Mouse (Mus musculus): ENCODE measurements around the gene Adh6b. TPM values are rescaled to one million over a fixed set of nuclear protein-coding genes. Genes with fewer than 3 reads are reported as not detected.

Gene Adh6b
- polyA plus RNA-seq, 1 experiment from 2014 or later: 0.75 TPM

DNA sequence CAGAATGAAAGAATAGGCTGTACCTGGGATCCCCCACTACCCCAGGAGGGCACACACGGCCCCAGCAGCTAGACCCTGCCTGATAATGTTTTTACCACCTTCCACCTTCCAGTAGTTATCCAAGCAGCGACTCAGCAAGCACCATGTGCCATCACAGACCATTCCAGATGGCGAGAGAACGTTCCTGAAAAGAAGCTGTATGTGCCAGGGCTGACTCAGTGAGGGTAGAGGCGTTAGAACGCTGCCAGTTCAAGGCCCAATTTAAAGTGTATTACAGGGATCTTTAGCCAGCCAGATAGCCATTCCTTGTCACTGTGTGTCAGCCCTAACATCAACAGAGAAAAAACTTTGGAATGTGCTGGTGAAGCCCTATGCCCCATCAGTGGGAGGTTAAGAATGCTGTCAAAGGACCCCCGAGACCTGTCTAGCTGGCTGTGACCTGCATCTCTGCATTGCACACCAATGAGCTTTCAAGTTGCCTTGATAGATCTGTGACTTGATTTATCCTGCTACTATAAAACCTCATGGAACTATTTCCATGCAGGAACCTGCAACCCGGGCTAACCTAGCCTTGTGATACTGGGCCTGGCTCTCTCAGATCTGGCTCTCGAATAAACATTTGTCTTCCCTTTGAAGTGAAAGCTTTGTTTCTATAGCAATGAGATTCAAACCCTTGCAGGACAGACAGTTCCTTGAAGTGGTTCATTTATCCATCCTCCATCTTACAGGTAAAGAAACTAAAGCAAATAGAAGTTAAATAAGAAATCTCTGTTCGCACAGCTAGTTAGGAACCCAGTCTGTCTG, 35.9 kb upstream of the Adh6b start:
- Histone ChIP-seq H3K4me1 (replicated peaks; ENCODE audit: insufficient read depth, low read length) (peaks cover 15% of the 10 kb centered on the region), H3K36me3 (ENCODE audit: insufficient read depth, low read length) (no peaks in the 10 kb centered on the region), H3K4me3 (replicated peaks; ENCODE audit: low read depth, low read length) (no peak overlapping the region), H3K9me3 (replicated peaks; ENCODE audit: low read length) (no peaks in the 10 kb centered on the region), H3K27me3 (ENCODE audit: insufficient read depth, low read length) (no peaks in the 10 kb centered on the region), H3K4me2 (ENCODE audit: low read length) (no peak overlapping the region), H3K9ac (ENCODE audit: low read depth, low read length) (no peak overlapping the region), H3K27ac (peak overlapping the region; percentile 19; the same call in 1 of the 2 replicates)
- DNase-seq (ENCODE audit: low spot score) (no peak), ATAC-seq (replicated peaks; ENCODE audit: low FRiP score, low read depth) (no peak)
- WGBS: 57% methylated on average over 10 of the region's 10 CpGs
- no peak for TF ChIP-seq CTCF (IDR thresholded peaks at IDR 0.05; ENCODE audit: low read depth)

DNA sequence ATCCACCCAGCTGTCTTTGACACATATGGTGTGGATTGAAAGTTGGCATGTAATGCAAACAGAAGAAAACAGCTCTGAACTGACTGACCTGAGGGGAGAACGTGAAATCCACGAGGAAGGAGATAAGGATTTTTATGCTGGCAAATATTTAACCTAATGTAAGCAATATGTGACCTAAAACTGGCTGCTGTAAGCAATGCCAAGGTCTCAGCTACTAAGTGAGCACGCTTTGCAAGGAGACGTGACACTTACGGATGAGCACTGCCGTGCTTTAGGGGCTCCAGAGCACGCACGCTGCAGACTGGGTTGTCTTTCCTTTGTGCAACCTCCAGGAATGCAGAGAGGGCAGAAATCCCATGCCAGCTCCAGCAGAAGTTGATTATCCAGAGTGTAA, 35.3 kb upstream of the Adh6b start:
- Histone ChIP-seq H3K4me3 (replicated peaks; ENCODE audit: low read depth, low read length) (no peak overlapping the region), H3K36me3 (ENCODE audit: insufficient read depth, low read length) (no peaks in the 10 kb centered on the region), H3K27ac (no peak overlapping the region), H3K9ac (ENCODE audit: low read depth, low read length) (no peak overlapping the region), H3K9me3 (replicated peaks; ENCODE audit: low read length) (no peaks in the 10 kb centered on the region), H3K4me1 (replicated peaks; ENCODE audit: insufficient read depth, low read length) (peaks cover 15% of the 10 kb centered on the region), H3K4me2 (ENCODE audit: low read length) (peak overlapping the region; percentile 27; the same call in 1 of the 2 replicates), H3K27me3 (ENCODE audit: insufficient read depth, low read length) (no peaks in the 10 kb centered on the region)
- TF ChIP-seq CTCF (IDR thresholded peaks at IDR 0.05; ENCODE audit: low read depth): no peak
- 34% methylated on average over 8 of the region's 8 CpGs for WGBS
- ATAC-seq (replicated peaks; ENCODE audit: low FRiP score, low read depth) (no peak), DNase-seq (ENCODE audit: low spot score) (peak; percentile 9)

DNA sequence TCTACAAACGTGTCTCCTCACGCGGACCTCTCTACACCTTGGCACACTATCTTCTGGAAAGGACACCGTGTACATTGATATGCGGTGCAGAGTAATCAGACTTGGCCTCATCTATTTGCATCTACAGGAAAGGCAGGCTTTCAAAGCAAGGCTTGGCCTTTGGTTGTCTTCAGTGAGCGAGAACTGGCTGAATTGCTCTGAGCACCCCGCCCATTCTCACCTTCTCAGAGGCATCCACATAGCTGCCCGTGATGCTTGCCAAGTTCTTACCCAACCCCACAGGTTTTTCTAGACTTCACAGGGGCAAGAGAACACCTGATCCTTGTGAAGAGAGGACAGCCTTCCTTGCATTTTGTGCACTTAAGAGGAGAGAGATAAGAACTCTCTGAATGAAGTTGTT, 31.7 kb upstream of the Adh6b start:
- no peak overlapping the region for H3K9ac ChIP-seq (ENCODE audit: low read depth, low read length)
- no peak for DNase-seq (ENCODE audit: low spot score)
- 86% methylated on average over 8 of the region's 8 CpGs for WGBS
- no peaks in the 10 kb centered on the region for H3K27me3 ChIP-seq (ENCODE audit: insufficient read depth, low read length)
- H3K36me3 ChIP-seq (ENCODE audit: insufficient read depth, low read length): no peaks in the 10 kb centered on the region
- H3K9me3 ChIP-seq (replicated peaks; ENCODE audit: low read length): no peaks in the 10 kb centered on the region
- no peak overlapping the region for H3K4me2 ChIP-seq (ENCODE audit: low read length)
- no peak for ATAC-seq (replicated peaks; ENCODE audit: low FRiP score, low read depth)
- no peak for TF ChIP-seq CTCF (IDR thresholded peaks at IDR 0.05; ENCODE audit: low read depth)
- 0 out of 2 replicates have a peak, but pooled peaks cover 3% of the 10 kb centered on the region for H3K4me1 ChIP-seq (replicated peaks; ENCODE audit: insufficient read depth, low read length)
- H3K4me3 ChIP-seq (replicated peaks; ENCODE audit: low read depth, low read length): no peak overlapping the region
- no peak overlapping the region for H3K27ac ChIP-seq

DNA sequence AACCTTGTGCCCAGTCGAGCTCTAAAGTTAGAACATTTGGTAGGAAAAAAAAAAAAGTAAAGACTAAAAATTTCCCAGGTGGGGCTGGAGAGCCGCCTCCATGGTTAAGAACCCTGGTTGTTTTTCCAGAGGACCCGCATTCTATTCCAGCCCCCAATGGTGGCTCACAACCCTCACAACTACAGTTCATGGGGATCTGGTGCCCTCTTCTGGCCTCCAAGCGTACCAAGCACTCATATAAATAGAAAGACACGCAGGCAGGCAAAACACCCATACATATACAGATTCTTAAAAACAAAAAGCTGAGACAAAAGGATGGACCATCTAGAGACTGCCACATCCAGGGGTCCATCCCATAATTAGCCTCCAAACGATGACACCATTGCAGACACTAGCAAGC, 30.6 kb upstream of the Adh6b start:
- DNase-seq (ENCODE audit: low spot score) (no peak), ATAC-seq (replicated peaks; ENCODE audit: low FRiP score, low read depth) (no peak)
- Histone ChIP-seq H3K27ac (no peak overlapping the region), H3K4me1 (replicated peaks; ENCODE audit: insufficient read depth, low read length) (0 out of 2 replicates have a peak, but pooled peaks cover under 1% of the 10 kb centered on the region), H3K9ac (ENCODE audit: low read depth, low read length) (no peak overlapping the region), H3K4me3 (replicated peaks; ENCODE audit: low read depth, low read length) (no peak overlapping the region), H3K4me2 (ENCODE audit: low read length) (no peak overlapping the region), H3K27me3 (ENCODE audit: insufficient read depth, low read length) (no peaks in the 10 kb centered on the region), H3K36me3 (ENCODE audit: insufficient read depth, low read length) (no peaks in the 10 kb centered on the region), H3K9me3 (replicated peaks; ENCODE audit: low read length) (no peaks in the 10 kb centered on the region)
- 94% methylated on average over 6 of the region's 6 CpGs for WGBS
- TF ChIP-seq CTCF (IDR thresholded peaks at IDR 0.05; ENCODE audit: low read depth): peak; percentile 61

DNA sequence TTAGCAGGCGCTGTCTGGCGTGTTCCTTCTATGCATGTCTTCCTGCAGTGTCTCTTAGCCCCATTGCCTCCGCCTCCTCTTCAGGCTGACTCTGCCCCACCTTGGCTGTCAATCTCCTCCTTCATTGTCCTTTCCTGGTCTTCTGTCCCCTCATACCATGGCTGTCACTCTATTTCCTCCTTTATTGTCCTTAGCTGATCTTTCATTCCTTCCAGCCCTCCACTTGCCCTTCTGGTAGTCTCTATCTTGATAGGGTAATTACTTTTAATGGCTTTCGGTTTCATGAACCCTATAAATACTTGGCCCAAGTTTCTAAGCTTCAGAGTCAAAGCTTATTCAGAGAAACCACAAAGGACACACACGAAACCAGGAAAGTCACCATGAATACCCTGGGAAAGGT, 28.6 kb upstream of the Adh6b start, which contains the start of gene Adh6a:
TSS of gene Adh6a (plus strand) at position 322 of the 400 bp plus-strand sequence.
- no peak for TF ChIP-seq CTCF (IDR thresholded peaks at IDR 0.05; ENCODE audit: low read depth)
- Histone ChIP-seq H3K27me3 (ENCODE audit: insufficient read depth, low read length) (no peaks in the 10 kb centered on the region), H3K9ac (ENCODE audit: low read depth, low read length) (no peak within 1 kb of the TSS), H3K4me3 (replicated peaks; ENCODE audit: low read depth, low read length) (no peak within 1 kb of the TSS), H3K27ac (no peak within 1 kb of the TSS), H3K9me3 (replicated peaks; ENCODE audit: low read length) (no peaks in the 10 kb centered on the region), H3K36me3 (ENCODE audit: insufficient read depth, low read length) (no peaks in the 10 kb centered on the region), H3K4me1 (replicated peaks; ENCODE audit: insufficient read depth, low read length) (no peaks in the 10 kb centered on the region), H3K4me2 (ENCODE audit: low read length) (no peak within 1 kb of the TSS)
- ATAC-seq (replicated peaks; ENCODE audit: low FRiP score, low read depth): no peak
- DNase-seq (ENCODE audit: low spot score): no peak
- WGBS: 80% methylated on average over 5 of the region's 5 CpGs

DNA sequence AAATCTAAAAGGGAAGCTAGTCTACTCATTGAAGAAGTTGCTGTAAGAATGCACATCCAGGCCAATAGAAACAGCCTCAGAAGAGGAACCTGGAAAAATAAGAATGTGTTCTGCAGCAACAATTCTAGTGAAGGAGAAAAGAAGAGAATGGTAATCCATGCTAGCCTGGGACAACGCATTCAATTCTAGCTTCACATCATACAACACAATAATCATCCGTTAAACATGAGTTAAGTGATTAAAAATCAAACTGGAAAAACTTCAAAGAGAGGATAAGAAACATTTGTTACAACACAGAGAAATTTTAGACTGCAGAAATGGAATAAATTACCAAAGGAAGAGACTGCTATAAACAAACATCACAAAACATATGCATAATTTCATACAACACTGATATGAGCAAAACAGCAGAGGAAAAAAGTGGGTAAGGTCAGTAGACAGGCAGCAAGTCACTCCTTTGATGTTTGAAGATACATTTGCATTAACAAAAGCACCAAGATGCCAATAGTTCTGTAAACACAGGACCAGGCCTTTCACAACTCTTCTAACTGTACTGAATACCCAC, 24.6 kb upstream of the Adh6b start:
- no peak for DNase-seq (ENCODE audit: low spot score)
- Histone ChIP-seq H3K9me3 (replicated peaks; ENCODE audit: low read length) (no peaks in the 10 kb centered on the region), H3K27ac (no peak overlapping the region), H3K9ac (ENCODE audit: low read depth, low read length) (no peak overlapping the region), H3K27me3 (ENCODE audit: insufficient read depth, low read length) (no peaks in the 10 kb centered on the region), H3K36me3 (ENCODE audit: insufficient read depth, low read length) (no peaks in the 10 kb centered on the region), H3K4me1 (replicated peaks; ENCODE audit: insufficient read depth, low read length) (no peaks in the 10 kb centered on the region), H3K4me2 (ENCODE audit: low read length) (no peak overlapping the region), H3K4me3 (replicated peaks; ENCODE audit: low read depth, low read length) (no peak overlapping the region)
- no peak for ATAC-seq (replicated peaks; ENCODE audit: low FRiP score, low read depth)
- no peak for TF ChIP-seq CTCF (IDR thresholded peaks at IDR 0.05; ENCODE audit: low read depth)
- WGBS: 94% methylated on average over 2 of the region's 2 CpGs
